Mouse (Mus musculus) brain, embryonic 18.5 days (tissue): ENCODE measurements around the gene Smurf1.

ENCODE experiments used
- DNase-seq: peaks from one replicate; pipeline ENCODE4 v3.0.0-alpha.2; 2012; ENCODE audit warnings: low read depth, low spot score

Smurf1 gene

DNA sequence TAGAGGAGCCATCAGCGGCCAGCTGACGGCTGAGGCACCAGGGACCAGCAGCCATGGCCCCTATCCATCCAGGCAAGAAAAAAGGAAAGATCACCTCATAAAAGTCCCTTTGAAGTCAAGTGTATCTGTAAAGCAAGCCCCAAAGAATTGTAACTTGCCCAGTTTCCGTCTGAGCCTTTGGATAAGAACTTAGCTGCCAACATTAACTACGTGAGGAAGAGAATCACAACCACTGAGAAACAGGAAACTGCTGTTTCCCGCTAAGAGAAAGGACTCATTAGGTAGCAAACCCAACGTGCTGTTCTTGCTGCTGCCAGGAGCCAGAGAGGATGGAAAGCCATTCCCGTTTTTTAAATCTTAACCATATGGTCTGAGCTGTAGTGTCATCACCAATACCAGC lies 94.9 kb downstream of the Smurf1 start:
- no peak for DNase-seq

DNA sequence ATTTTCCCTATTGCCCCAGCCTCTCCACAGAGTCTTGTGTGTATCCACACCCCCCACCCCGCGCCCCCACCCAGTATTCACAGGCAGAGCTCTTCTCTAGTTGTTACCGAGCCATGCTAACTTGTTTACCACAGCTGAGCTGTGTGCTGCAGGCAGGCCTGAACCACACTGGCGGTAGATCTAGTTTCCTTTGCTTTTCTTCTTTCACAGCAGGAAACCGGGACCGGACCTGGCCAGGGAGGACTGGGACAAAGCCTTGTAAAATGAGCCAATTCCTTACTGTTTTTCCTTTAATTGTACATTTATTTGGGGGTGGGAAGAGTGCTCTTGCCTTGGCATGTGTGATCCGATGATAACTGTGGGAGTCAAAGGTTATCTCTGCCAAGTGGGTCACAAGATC lies 96.2 kb downstream of the Smurf1 start:
- DNase-seq = no peak

DNA sequence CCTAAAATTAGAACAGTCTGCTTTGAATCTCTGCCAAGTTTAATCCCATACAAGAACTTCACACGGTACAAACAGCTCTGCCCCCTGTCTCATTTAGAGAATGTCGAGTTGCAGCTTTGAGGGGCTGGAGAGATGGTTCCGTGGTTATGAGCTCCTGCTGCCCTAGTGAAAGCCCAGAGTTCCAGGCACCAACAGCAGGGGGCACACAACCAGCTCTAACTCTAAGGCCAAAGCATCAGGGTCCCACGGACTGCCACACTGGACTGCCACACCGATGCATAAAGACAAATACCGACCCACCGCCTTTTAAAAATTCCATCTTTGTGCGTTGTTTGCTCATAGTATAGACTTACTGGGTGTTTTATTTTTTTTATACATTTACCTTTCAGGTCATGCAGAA lies 98.7 kb downstream of the Smurf1 start:
- DNase-seq = no peak

DNA sequence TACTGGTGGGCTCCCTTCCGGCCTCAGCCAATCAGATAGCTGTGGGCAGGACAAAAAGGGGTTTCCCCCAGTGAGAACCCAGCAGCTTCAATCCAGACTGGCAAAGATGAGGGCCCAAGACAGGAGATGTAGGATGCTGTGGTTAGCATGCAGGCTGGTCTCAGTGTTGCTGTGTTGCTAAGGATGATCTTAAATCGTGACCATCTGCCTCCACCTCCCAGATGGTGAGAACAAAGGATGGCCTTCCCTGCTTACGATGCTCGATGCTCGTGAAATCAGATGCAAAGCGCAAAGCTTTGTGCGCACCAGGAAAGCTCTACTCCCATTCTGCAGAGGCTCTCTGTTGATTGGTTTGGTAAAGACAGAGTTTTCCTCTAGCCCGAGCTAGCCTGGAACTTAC lies 104.7 kb downstream of the Smurf1 start:
- no peak for DNase-seq

DNA sequence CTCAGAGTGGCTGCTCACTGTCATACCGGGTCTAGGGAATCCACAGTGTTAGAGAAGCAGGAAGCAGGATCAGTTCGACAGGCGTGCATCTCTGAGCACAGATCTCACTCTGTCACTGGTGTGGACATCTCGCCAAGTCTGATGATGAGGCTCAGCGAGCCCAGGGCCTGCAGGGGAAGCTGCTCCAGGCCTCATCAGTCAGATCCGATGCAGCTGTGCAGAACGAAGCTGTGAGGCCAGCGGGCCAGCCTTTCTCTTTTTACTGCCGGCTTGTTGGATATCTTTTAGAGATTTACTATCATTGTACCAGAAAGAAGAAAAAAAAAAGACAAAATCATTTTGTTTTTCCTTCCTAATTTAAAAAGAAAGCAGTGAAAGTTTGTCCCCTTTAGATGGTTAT lies 106.4 kb downstream of the Smurf1 start:
- no peak for DNase-seq

DNA sequence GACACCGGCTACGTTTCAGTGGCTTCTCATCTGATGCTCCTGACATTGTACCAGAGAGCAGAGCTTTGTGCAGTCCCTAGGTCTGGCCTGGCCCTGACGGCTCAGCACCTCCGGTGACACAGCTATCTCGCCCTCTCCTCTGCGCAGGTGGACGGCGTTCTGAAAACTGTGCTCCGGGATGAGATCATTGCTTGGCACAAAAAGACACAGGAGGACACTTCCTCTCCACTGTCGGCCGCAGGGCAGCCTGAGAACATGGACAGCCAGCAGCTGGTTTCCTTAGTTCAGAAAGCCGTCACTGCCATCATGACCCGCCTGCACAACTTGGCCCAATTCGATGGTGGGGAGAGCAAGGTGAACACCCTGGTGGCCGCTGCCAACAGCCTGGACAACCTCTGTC lies 107.1 kb downstream of the Smurf1 start:
- no peak for DNase-seq

DNA sequence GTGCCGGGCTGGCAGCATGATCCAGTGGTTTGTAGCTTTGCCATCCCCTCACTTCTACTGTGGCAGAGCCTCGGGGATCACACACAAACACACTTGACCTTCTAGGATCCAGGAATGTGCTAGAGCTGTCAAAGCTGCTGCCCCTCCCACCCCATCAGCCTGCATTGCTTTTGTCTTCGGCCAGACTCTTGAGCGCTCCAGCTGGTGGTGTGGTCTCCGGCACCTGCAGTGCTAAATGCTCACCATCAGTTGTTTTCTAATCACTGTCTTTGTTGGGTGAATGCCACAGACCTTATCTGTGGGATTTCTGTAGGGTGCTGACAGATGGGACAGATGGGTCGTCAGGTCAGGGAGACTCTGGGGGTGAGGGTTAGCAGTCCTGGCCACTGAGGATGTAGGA lies 109.7 kb downstream of the Smurf1 start:
- no peak for DNase-seq

DNA sequence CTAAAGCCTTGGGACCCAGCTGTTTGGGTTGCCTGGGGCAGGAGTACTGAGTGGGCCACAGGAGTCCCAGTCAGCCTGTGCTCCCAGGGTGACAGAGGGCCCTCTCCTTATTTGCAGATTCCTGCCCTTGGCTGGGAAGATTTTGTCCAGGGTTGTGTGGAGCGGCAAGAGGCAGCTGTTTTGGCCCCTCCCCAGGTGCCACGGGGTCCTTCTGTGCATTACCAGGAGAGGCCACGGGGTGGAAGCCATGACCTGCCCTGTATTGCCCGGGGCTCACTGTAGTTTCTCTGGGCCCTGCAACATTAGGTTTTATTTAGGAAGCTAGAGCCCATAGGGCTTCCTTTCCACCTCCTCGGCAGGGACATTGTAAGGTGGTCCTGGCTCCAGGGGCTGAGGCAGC lies 111.7 kb downstream of the Smurf1 start:
- DNase-seq = no peak

DNA sequence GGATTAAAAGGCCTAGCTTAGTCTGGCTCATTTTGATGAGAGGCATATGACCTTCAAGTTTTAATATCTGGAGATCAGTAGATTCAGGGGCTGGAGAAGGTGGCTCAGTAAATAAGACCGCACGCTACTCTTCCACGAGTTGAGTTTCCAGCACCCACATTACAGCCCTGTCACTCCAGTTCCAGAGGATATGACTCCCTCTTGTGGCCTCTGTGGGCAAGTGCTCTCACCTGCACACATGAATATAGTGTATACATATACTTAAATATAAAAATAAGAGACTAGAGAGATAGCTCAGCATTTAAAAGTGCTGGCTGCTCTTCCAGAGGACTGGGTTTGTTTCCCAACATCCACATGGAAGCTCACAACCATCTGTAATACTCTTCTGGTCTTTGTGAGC lies 113.8 kb downstream of the Smurf1 start:
- no peak for DNase-seq

DNA sequence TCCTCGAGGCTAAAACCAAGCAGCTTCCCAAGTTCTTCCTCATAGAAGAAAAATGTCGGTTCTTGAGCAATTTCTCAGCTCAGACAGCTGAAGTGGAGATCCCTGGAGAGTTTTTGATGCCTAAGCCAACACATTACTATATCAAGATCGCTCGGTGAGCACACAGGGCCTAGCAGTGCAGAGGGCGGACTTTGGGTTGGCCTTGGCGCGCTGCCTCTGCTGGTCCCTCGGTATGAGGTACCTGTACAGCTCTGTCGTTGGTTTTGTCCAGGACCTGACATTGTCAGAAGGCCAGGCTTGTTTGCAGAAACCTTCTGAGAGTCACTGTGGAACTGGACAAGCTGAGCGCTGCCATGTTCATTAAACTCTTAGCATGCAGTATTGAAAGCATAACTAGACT lies 115.7 kb downstream of the Smurf1 start:
- no peak for DNase-seq

DNA sequence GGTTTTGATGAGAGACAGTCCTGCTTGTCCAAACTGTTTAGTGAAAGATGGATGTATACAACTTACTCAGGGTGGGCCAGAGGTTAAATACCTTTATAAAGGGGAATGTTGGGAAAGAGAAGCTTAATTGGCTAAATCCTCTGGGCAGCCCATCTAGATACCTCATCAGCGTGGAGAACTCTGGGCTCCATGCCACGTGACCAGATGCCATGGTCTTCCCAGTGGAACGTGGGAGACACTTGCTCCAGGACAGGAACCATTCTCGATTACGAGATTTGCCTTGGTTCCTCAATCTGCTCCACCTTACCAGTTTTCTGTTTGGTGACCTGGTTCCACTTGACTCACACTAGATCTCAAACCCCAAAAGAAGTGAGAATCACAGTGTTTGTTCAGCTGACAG lies 116.9 kb downstream of the Smurf1 start:
- DNase-seq = no peak

DNA sequence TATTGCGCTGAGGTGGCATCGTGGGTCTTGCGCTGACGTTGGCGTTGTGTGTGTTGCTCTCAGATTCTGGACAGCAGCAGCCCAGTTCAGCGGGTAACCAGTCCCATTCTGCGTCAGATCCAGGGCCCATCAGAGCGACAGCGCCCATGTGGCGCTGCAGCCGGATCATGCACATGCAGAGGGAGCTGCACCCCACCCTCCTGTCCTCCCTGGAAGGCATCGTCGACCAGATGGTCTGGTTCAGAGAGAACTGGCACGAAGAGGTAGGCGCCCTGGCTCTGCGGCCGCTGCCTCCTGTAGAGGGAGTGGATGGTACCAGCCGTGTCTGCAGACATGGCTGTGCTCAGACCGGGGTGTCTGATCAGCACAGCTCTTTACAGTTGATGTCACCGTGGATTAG lies 120.3 kb downstream of the Smurf1 start:
- no peak for DNase-seq

DNA sequence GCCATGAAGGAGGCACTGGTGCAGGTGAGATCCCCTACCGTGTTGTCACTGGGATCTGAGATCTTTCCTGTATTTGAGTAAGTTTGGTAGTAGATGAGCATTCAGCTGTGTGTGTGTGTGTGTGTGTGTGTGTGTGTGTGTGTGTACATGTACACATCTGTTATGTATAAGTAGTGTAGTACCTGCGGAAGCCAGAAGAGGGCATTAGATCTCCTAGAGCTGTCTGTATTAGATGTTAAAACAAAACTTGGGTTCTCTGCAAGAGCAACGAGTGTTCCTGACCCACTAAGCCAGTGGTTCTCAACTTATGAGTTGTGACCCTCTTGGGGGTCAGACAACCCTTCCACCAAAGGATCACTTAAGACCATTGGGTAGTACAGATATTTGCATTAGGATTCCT lies 129.5 kb downstream of the Smurf1 start:
- DNase-seq = no peak

DNA sequence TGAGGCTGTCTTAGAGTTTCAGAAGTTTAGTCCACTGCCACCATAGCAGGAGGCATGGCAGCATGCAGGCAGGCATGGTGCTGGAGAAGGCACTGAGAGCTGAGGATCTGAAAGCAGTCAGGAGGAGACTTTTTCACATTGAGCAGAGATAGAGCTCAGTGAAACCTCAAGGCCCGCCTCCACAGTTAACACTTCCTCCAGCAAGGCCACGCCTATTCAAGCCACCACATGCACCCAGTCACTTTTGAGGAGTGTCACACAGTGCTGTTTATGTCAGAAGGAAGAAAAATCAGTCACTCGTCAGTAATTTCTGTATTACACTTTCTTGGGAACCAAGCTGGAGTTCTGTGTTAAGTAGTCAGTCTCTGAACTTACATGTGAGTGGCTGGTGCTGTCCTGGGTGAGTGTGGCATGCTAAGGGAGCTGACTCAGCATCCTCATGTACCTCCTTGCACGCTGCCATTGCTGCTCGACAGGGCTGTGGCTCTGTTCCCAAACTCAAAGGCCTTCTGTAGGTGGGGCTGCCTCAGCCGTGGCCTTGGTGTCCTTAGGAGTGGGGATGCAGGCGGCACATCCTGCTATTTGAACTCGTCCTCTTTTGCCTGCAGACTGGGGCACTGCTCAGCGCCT lies 133.7 kb downstream of the Smurf1 start:
- no peak for DNase-seq

DNA sequence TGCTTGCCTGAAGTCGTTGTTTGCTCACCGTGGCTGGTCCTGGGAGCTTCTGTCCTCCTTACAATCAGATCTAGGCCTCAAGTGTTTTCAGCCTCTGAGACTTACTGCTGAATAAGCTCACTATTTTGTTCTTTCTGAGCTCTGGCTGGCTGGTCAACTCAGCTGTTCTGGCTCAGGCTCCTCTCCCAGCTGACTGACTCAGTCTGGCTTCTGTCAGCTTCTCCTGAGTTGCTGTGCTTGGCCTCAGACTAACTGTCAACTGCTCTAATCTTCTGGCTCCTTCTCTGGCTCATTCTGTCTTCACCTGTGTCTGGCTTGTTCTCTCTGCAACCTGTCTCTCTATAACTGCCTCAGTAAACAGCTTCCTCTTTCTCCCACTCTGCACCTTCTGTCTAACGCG lies 136.0 kb downstream of the Smurf1 start:
- no peak for DNase-seq

DNA sequence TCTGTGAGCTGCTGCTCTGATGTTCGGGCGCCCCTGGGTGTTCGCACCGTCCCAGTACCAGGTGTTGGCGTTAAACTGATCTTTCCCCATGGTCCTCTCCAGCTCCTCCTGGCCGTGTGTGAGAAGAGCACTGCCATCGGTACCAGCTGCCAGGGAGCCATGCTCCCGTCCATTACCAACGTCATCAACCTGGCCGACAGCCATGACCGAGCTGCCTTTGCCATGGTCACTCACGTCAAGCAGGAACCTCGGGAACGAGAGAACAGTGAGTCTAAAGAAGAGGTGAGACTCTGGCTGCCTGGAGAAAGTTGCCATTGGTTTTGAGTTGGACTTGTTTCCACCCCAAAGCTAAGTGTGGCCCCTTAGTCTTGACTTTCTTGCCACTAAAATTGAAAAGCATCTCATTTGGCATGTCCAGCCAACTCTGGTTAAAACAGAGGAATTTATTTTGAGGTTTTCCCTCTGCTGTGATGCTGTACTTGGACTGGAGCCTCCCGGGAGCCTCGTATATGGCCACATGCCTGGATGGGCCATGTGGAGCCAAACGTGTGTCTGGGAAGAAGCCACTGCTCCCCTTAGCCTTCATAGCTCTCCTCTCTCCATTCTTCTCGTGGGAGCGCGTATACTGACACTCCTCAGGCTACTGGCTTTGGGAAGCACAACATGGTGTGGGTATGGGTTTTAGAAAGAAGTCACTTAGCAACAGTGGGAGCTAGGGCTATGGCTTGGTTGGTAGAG lies 137.1 kb downstream of the Smurf1 start:
- DNase-seq = no peak
